Mouse (Mus musculus) MEL (cell line): Measurements from ENCODE around the gene Prph. TPM values are rescaled to one million over a fixed set of nuclear protein-coding genes. Genes with fewer than 3 reads are reported as not detected.
A peak's percentile ranks its signal among the peaks of the same experiment; 100 is the strongest.

Source experiments
- DNase-seq: peaks from one replicate; pipeline ENCODE4 v3.0.0; 2011; ENCODE audit warnings: low read depth, low spot score
- H3K27ac ChIP-seq: 2 replicates; pipeline ENCODE4 v1.5.1; 2012; ENCODE audit warnings: low read depth, mild to moderate bottlenecking, control low read depth, low read length, moderate library complexity; ENCODE audit not compliant: control insufficient read depth
- H3K27me3 ChIP-seq, 2 experiments: fragments of 150-350 bp in 1 of 2; sonication (generic) in 1 of 2; 2 replicates each; pipeline ENCODE4 v1.6.1; 2012; ENCODE audit warnings: low read length in 2 of 2, mild to moderate bottlenecking in 2 of 2, improper control_type of control experiment in 1 of 2, moderate library complexity in 1 of 2; ENCODE audit not compliant: insufficient read depth in 2 of 2, control insufficient read depth in 1 of 2
- H3K36me3 ChIP-seq, 2 experiments: 2 replicates each; pipeline ENCODE4 v1.6.1; 2012 to 2014; ENCODE audit warnings: low read length in 2 of 2, improper control_type of control experiment in 1 of 2, inconsistent platforms in 1 of 2, mild to moderate bottlenecking in 1 of 2; ENCODE audit not compliant: insufficient read depth in 2 of 2, control insufficient read depth in 1 of 2
- H3K4me1 ChIP-seq, 2 experiments: fragments of 150-350 bp in 1 of 2; sonication (generic) in 1 of 2; 2 replicates each; pipeline ENCODE4 v1.6.1; 2012; ENCODE audit warnings: low read length in 2 of 2, improper control_type of control experiment in 1 of 2, mild to moderate bottlenecking in 1 of 2; ENCODE audit not compliant: insufficient read depth in 2 of 2, control insufficient read depth in 1 of 2
- H3K4me3 ChIP-seq, 2 experiments: fragments of 150-350 bp in 1 of 2; sonication (generic) in 1 of 2; 2 replicates each; pipeline ENCODE4 v1.5.1; 2012; ENCODE audit warnings: low read depth in 2 of 2, low read length in 2 of 2, mild to moderate bottlenecking in 2 of 2, moderate library complexity in 2 of 2, control low read depth in 1 of 2, improper control_type of control experiment in 1 of 2; ENCODE audit not compliant: control insufficient read depth in 1 of 2, insufficient read depth in 1 of 2
- H3K79me2 ChIP-seq: 2 replicates; pipeline ENCODE4 v1.6.1; 2012; ENCODE audit warnings: mild to moderate bottlenecking, low read length, moderate library complexity; ENCODE audit not compliant: control insufficient read depth, poor library complexity, insufficient read depth
- H3K9ac ChIP-seq: 2 replicates; pipeline ENCODE4 v1.6.1; 2012; ENCODE audit warnings: low read depth, mild to moderate bottlenecking, control low read depth, low read length, moderate library complexity; ENCODE audit not compliant: control insufficient read depth, poor library complexity, severe bottlenecking
- H3K9me3 ChIP-seq: fragments of 150-350 bp; sonication (generic); replicated peaks from 2 replicates; pipeline ENCODE4 v1.6.1; 2012; ENCODE audit warnings: mild to moderate bottlenecking, low read length, improper control_type of control experiment, moderate library complexity; ENCODE audit not compliant: insufficient read depth
- CHD1 ChIP-seq: IDR thresholded peaks from 2 replicates; pipeline ENCODE4 v1.6.1; 2012; ENCODE audit warnings: low read depth, mild to moderate bottlenecking, inconsistent platforms, low read length, improper control_type of control experiment
- CTCF ChIP-seq, 3 experiments: IDR thresholded peaks in 2 of 3; conservative IDR thresholded peaks in 1 of 3; 2 replicates each; pipeline ENCODE4 v1.5.1; 2011 to 2012; ENCODE audit warnings: low read length in 3 of 3, low read depth in 2 of 3, mild to moderate bottlenecking in 2 of 3, improper control_type of control experiment in 1 of 3, inconsistent platforms in 1 of 3, mixed read lengths in 1 of 3, moderate library complexity in 1 of 3; ENCODE audit not compliant: control insufficient read depth in 1 of 3, insufficient read depth in 1 of 3, poor library complexity in 1 of 3, severe bottlenecking in 1 of 3
- E2F4 ChIP-seq: IDR thresholded peaks from 2 replicates; pipeline ENCODE4 v1.6.1; 2011; ENCODE audit warnings: low read depth, low read length, improper control_type of control experiment, borderline replicate concordance
- ELF1 ChIP-seq: IDR thresholded peaks from 2 replicates; pipeline ENCODE4 v1.6.1; 2014; ENCODE audit warnings: low read depth, mild to moderate bottlenecking, inconsistent platforms, low read length, improper control_type of control experiment, moderate library complexity
- EP300 ChIP-seq, 2 experiments: IDR thresholded peaks; 2 replicates each; pipeline ENCODE4 v1.6.1; 2011; ENCODE audit warnings: improper control_type of control experiment in 2 of 2, low read length in 2 of 2, low read depth in 1 of 2, mild to moderate bottlenecking in 1 of 2
- ETS1 ChIP-seq: IDR thresholded peaks from 2 replicates; pipeline ENCODE4 v1.6.1; 2012; ENCODE audit warnings: low read depth, mild to moderate bottlenecking, inconsistent platforms, low read length, improper control_type of control experiment, moderate library complexity
- GATA1 ChIP-seq: IDR thresholded peaks from 2 replicates; pipeline ENCODE4 v1.6.1; 2011; ENCODE audit warnings: low read depth, low read length, improper control_type of control experiment
- HCFC1 ChIP-seq: IDR thresholded peaks from 2 replicates; pipeline ENCODE4 v1.6.1; 2012; ENCODE audit warnings: low read depth, mild to moderate bottlenecking, inconsistent platforms, low read length, improper control_type of control experiment, moderate library complexity
- KAT2A ChIP-seq: conservative IDR thresholded peaks from 2 replicates; pipeline ENCODE4 v1.6.1; 2012; ENCODE audit warnings: low read depth, low read length, improper control_type of control experiment, inconsistent platforms
- MAFK ChIP-seq: IDR thresholded peaks from 2 replicates; pipeline ENCODE4 v1.6.1; 2011; ENCODE audit warnings: low read depth, mild to moderate bottlenecking, low read length, improper control_type of control experiment, borderline replicate concordance
- MAX ChIP-seq: IDR thresholded peaks from 2 replicates; pipeline ENCODE4 v1.6.1; 2011; ENCODE audit warnings: low read length, improper control_type of control experiment
- MAZ ChIP-seq: IDR thresholded peaks from 2 replicates; pipeline ENCODE4 v1.6.1; 2012; ENCODE audit warnings: low read depth, mild to moderate bottlenecking, inconsistent platforms, low read length, improper control_type of control experiment
- MEF2A ChIP-seq: IDR thresholded peaks from 2 replicates; pipeline ENCODE4 v1.6.1; 2014; ENCODE audit warnings: low read depth, mild to moderate bottlenecking, inconsistent platforms, low read length, improper control_type of control experiment; ENCODE audit not compliant: poor library complexity, insufficient replicate concordance, severe bottlenecking; ENCODE audit errors: extremely low read depth
- MXI1 ChIP-seq: IDR thresholded peaks from 2 replicates; pipeline ENCODE4 v1.6.1; 2011; ENCODE audit warnings: mild to moderate bottlenecking, low read depth, low read length, improper control_type of control experiment
- MYC ChIP-seq: IDR thresholded peaks from 2 replicates; pipeline ENCODE4 v1.6.1; 2011; ENCODE audit warnings: low read depth, mild to moderate bottlenecking, low read length, improper control_type of control experiment, moderate library complexity
- NELFE ChIP-seq: IDR thresholded peaks from 2 replicates; pipeline ENCODE4 v1.6.1; 2011; ENCODE audit warnings: low read depth, low read length, improper control_type of control experiment
- POLR2A ChIP-seq, 2 experiments: IDR thresholded peaks; 2 replicates each; pipeline ENCODE4 v1.6.1; 2011 to 2012; ENCODE audit warnings: low read length in 2 of 2, mild to moderate bottlenecking in 2 of 2, control low read depth in 1 of 2, improper control_type of control experiment in 1 of 2, low read depth in 1 of 2, moderate library complexity in 1 of 2; ENCODE audit not compliant: control insufficient read depth in 1 of 2, insufficient read depth in 1 of 2, poor library complexity in 1 of 2
- POLR2AphosphoS2 ChIP-seq: IDR thresholded peaks from 2 replicates; pipeline ENCODE4 v1.6.1; 2011; ENCODE audit warnings: low read length, improper control_type of control experiment
- POLR2AphosphoS5 ChIP-seq: IDR thresholded peaks from 2 replicates; pipeline ENCODE4 v1.6.1; 2012; ENCODE audit warnings: low read depth, borderline replicate concordance, mild to moderate bottlenecking, inconsistent platforms, low read length, moderate library complexity, mixed read lengths
- RAD21 ChIP-seq: IDR thresholded peaks from 2 replicates; pipeline ENCODE4 v1.6.1; 2011; ENCODE audit warnings: mild to moderate bottlenecking, low read depth, low read length, improper control_type of control experiment
- SIN3A ChIP-seq: IDR thresholded peaks from 2 replicates; pipeline ENCODE4 v1.6.1; 2012; ENCODE audit warnings: low read length, improper control_type of control experiment, inconsistent platforms
- SMC3 ChIP-seq: IDR thresholded peaks from 2 replicates; pipeline ENCODE4 v1.6.1; 2011; ENCODE audit warnings: low read depth, low read length, improper control_type of control experiment
- TBP ChIP-seq: IDR thresholded peaks from 2 replicates; pipeline ENCODE4 v1.8.0; 2011; ENCODE audit warnings: low read depth, low read length, improper control_type of control experiment
- TCF12 ChIP-seq: IDR thresholded peaks from 2 replicates; pipeline ENCODE4 v1.6.1; 2014; ENCODE audit warnings: low read depth, mild to moderate bottlenecking, inconsistent platforms, low read length, improper control_type of control experiment, moderate library complexity
- USF1 ChIP-seq: IDR thresholded peaks from 2 replicates; pipeline ENCODE4 v1.6.1; 2014; ENCODE audit warnings: low read depth, mild to moderate bottlenecking, inconsistent platforms, low read length, improper control_type of control experiment, moderate library complexity
- USF2 ChIP-seq, 2 experiments: IDR thresholded peaks; 2 replicates each; pipeline ENCODE4 v1.6.1; 2011 to 2012; ENCODE audit warnings: improper control_type of control experiment in 2 of 2, low read length in 2 of 2, borderline replicate concordance in 1 of 2, inconsistent platforms in 1 of 2, low read depth in 1 of 2, mild to moderate bottlenecking in 1 of 2; ENCODE audit not compliant: insufficient read depth in 1 of 2
- ZC3H11A ChIP-seq: IDR thresholded peaks from 2 replicates; pipeline ENCODE4 v1.6.1; 2012; ENCODE audit warnings: low read depth, mild to moderate bottlenecking, inconsistent platforms, low read length, improper control_type of control experiment
- ZKSCAN1 ChIP-seq: IDR thresholded peaks from 2 replicates; pipeline ENCODE4 v1.6.1; 2012; ENCODE audit warnings: low read depth, mild to moderate bottlenecking, inconsistent platforms, low read length, improper control_type of control experiment, moderate library complexity
- ZMIZ1 ChIP-seq: IDR thresholded peaks from 2 replicates; pipeline ENCODE4 v1.6.1; 2012; ENCODE audit warnings: low read depth, mild to moderate bottlenecking, inconsistent platforms, low read length, improper control_type of control experiment, moderate library complexity
- ZNF384 ChIP-seq: IDR thresholded peaks from 2 replicates; pipeline ENCODE4 v1.6.1; 2012; ENCODE audit warnings: low read depth, mild to moderate bottlenecking, inconsistent platforms, low read length, improper control_type of control experiment
- polyA plus RNA-seq, 2 experiments: library from polyadenylated mRNA; stranded (reverse) in 1 of 2; unstranded in 1 of 2; fragments of >175 nt in 1 of 2; fragments of >200 nt in 1 of 2; gene quantifications; 2 replicates each; pipeline versions ENCODE4 v1.2.1 to v1.2.4; 2012; ENCODE audit warnings: low replicate concordance in 2 of 2, low read depth in 1 of 2; ENCODE audit not compliant: insufficient read length in 2 of 2, insufficient read depth in 1 of 2, missing spikeins in 1 of 2
- total RNA-seq: library from RNA; depleted of rRNA; stranded (reverse); fragments of 300-350 nt; gene quantifications from 2 replicates; pipeline ENCODE4 v1.2.3, GENCODE M21; 2012

Prph gene
- total and polyA plus RNA-seq, 3 experiments = not detected

DNA sequence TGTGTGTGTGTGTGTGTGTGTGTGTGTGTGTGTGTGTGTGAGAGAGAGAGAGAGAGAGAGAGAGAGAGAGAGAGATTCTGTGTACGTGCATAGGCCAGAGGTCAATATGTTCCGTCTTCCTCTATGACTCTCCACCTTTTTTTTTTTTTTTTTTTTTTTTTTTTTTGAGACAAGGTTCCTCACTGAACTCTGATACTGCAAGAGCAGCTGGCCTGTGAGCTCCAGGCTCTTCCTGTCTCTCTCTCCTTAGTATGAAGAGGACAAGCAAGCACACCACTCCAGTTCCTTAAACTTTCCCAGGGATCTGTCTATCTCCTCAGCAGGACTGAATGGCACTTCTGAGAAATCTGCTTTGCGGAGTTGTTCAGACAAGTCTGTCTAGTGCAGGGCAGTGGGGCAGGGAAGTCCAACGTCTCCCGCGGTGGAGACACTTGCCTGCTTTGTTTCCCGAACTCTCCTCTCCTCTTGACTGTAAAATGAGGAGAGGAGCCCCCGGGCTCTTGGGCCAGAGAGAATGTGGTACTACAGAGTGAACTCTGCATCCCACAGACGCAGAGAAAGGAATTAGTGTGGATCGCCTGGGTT is 26.0 kb upstream of the Prph start (continued):
- peak; percentile 78 for TF ChIP-seq SIN3A

DNA sequence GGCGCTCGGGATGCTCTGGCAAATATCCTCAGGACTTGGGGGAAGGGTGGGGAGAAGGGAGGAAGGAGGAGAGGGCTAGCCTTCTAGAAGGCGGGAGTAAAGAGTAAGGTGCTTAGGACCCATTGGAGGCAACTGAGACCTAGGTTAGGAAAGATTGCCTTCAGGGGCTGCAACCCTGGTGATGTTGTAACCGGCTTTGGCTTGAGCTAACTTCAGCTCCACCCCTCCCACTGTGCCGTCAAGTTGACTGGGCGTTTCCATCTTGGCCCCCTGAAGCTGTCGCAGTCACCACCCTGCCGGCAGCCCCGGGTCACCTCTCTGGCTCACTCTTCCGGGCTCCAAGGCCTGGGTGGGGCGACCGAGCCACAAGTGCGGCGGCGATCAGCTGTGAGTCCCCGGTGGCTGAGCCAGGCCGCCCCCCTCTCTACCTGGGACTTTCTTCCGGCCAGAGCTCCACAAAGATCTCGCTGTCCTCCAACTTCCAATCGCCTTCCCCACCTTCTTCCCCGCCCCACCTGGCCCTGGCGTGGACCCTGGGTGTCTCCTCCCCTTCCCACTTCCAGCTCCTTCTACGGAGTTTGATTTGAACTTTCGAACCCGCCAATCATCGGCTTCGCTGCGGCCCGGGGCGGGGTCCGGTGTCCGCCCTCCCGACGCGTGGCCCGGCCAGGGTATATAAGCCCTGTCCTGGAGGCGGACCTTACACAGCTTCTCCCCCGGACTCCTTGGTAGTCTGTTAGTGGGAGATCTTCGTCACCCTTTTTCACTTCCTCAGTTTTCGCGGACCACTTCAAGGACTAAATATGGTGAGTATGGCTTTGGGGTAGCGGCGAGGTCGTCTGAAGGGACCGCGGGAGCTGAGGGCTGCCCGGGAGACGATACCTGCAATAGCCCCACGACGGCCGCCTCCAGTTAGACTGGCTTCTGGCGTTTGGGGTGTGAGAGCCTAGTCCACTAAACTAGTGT is 25.1 kb upstream of the Prph start, which contains the start of gene Tuba1c:
Gene Tuba1c (plus strand): TSS at position 273 of the 966 bp plus-strand sequence.
- peak within 1 kb of the TSS; percentile 80 for H3K27ac ChIP-seq
- H3K4me1 ChIP-seq = peaks cover 8 to 21% of the 10 kb centered on the region in 2 experiments
- peak within 1 kb of the TSS; percentile 76 to 90 for H3K4me3 ChIP-seq
- DNase-seq = peak; percentile 99
- peak; percentile 60 for TF ChIP-seq USF1
- no peak for TF ChIP-seq USF2 (IDR thresholded peaks at IDR 0.05; ENCODE audit: borderline replicate concordance in 1 of 2, insufficient read depth in 1 of 2, low read depth in 1 of 2, low read length in 2 of 2)
- TF ChIP-seq NELFE = peak; percentile 100
- peak; percentile 99 for TF ChIP-seq TBP
- TF ChIP-seq ETS1 = peak; percentile 93
- peak; percentile 100 for TF ChIP-seq POLR2AphosphoS2
- peak; percentile 49 for TF ChIP-seq ELF1
- TF ChIP-seq GATA1 = no peak
- no peak; the same call in none of the 2 replicates for TF ChIP-seq MXI1
- no peak; the same call in 1 of the 2 replicates for TF ChIP-seq KAT2A
- peak; percentile 89 for TF ChIP-seq SIN3A
- peak; percentile 100 for TF ChIP-seq ZMIZ1
- no peak for TF ChIP-seq ZC3H11A
- no peak for TF ChIP-seq ZKSCAN1
- TF ChIP-seq TCF12 = 0 out of 2 replicates have a peak, but pooled peaks have one; percentile 4
- TF ChIP-seq ZNF384 = peak; percentile 36; the same call in 1 of the 2 replicates
- peak; percentile 51; the same call in 1 of the 2 replicates for TF ChIP-seq MYC
- no peak for TF ChIP-seq MAFK
- TF ChIP-seq HCFC1 = peak; percentile 41; the same call in 1 of the 2 replicates
- TF ChIP-seq MAZ = peak; percentile 66; the same call in 1 of the 2 replicates
- no peak for TF ChIP-seq MEF2A
- TF ChIP-seq POLR2AphosphoS5 = peak; percentile 97
- no peak for TF ChIP-seq E2F4
- no peak for TF ChIP-seq EP300 (IDR thresholded peaks at IDR 0.05; ENCODE audit: low read depth in 1 of 2, low read length in 2 of 2)
- TF ChIP-seq MAX = peak; percentile 65
- TF ChIP-seq CTCF (IDR thresholded peaks at IDR 0.05 in 2 of 3, conservative IDR thresholded peaks at IDR 0.05 in 1 of 3; ENCODE audit: control insufficient read depth in 1 of 3, insufficient read depth in 1 of 3, low read depth in 2 of 3, low read length in 3 of 3, poor library complexity in 1 of 3, severe bottlenecking in 1 of 3) = no peak
- no peak for TF ChIP-seq SMC3
- TF ChIP-seq RAD21 = no peak
- peak; percentile 91 for TF ChIP-seq CHD1
- peak; percentile 98 to 100 for TF ChIP-seq POLR2A (IDR thresholded peaks at IDR 0.05; ENCODE audit: control insufficient read depth in 1 of 2, insufficient read depth in 1 of 2, low read depth in 1 of 2, low read length in 2 of 2, poor library complexity in 1 of 2)
- TF ChIP-seq, all 39 proteins: peak for 17
- Histone ChIP-seq H3K79me2 (peaks cover 33% of the 10 kb centered on the region), H3K9ac (peak within 1 kb of the TSS; percentile 80), H3K9me3 (no peaks in the 10 kb centered on the region), H3K27me3 (no peaks in the 10 kb centered on the region), H3K36me3 (peaks cover 5 to 29% of the 10 kb centered on the region in 2 experiments)
